Mouse (Mus musculus) stomach, postnatal 0 days (tissue): ENCODE measurements at regions not wholly inside any gene's neighbourhood (a gene's known extent, or its start where the extent isn't known, plus 50 kb on each side); places are given as distances from the start of the nearest gene placed in this dataset.

Source experiments
- ATAC-seq: fragments of 200-750 bp; cut with Nextera tagmentation; 2 replicates; pipeline ENCODE4 v1.8.0; 2017; ENCODE audit not compliant: low FRiP score, low TSS enrichment
- DNase-seq: peaks from one replicate; pipeline ENCODE4 v3.0.0-alpha.2; 2016; ENCODE audit warnings: low spot score
- H3K27ac ChIP-seq: fragments of 300-500 bp; sonication (generic); replicated peaks from 2 replicates; pipeline ENCODE4 v1.5.1; 2014; ENCODE audit warnings: mild to moderate bottlenecking, control low read depth
- H3K27me3 ChIP-seq: fragments of 300-500 bp; sonication (generic); 2 replicates; pipeline ENCODE4 v1.6.1; 2014; ENCODE audit warnings: low read length; ENCODE audit not compliant: control insufficient read depth, insufficient read depth
- H3K36me3 ChIP-seq: fragments of 300-500 bp; sonication (generic); 2 replicates; pipeline ENCODE4 v1.6.1; 2014; ENCODE audit warnings: low read length, mixed read lengths; ENCODE audit not compliant: control insufficient read depth, insufficient read depth
- H3K4me1 ChIP-seq: fragments of 300-500 bp; sonication (generic); replicated peaks from 2 replicates; pipeline ENCODE4 v1.6.1; 2014; ENCODE audit warnings: antibody characterized with exemption; ENCODE audit not compliant: control insufficient read depth, insufficient read depth
- H3K4me2 ChIP-seq: fragments of 300-500 bp; sonication (generic); replicated peaks from 2 replicates; pipeline ENCODE4 v1.6.1; 2014; ENCODE audit warnings: low read depth, mild to moderate bottlenecking, control low read depth, moderate library complexity
- H3K4me3 ChIP-seq: fragments of 300-500 bp; sonication (generic); 2 replicates; pipeline ENCODE4 v1.5.1; 2014; ENCODE audit warnings: low read depth, low read length, control low read depth
- H3K9ac ChIP-seq: fragments of 300-500 bp; sonication (generic); 2 replicates; pipeline ENCODE4 v1.6.1; 2014; ENCODE audit warnings: mild to moderate bottlenecking, low read length, control low read depth, mixed read lengths
- H3K9me3 ChIP-seq: fragments of 300-500 bp; sonication (generic); 2 replicates; pipeline ENCODE4 v1.6.1; 2016; ENCODE audit warnings: low read length; ENCODE audit not compliant: control insufficient read depth
- CTCF ChIP-seq: IDR thresholded peaks from 2 replicates; pipeline ENCODE4 v1.5.1; 2016; ENCODE audit warnings: antibody characterized with exemption, low read depth, mild to moderate bottlenecking, moderate library complexity
- EP300 ChIP-seq: optimal IDR thresholded peaks from 2 replicates; pipeline ENCODE3; 2016; ENCODE audit warnings: antibody characterized with exemption
- WGBS: fragments of 180-500 bp; shearing (Covaris S2); extraction: QIAGEN DNeasy Blood & Tissue Kit; methylation state at CpG from one replicate; pipeline ENCODE4 v1.1.7; 2014; 5-methylcytosine and 5-hydroxymethylcytosine counted together

DNA sequence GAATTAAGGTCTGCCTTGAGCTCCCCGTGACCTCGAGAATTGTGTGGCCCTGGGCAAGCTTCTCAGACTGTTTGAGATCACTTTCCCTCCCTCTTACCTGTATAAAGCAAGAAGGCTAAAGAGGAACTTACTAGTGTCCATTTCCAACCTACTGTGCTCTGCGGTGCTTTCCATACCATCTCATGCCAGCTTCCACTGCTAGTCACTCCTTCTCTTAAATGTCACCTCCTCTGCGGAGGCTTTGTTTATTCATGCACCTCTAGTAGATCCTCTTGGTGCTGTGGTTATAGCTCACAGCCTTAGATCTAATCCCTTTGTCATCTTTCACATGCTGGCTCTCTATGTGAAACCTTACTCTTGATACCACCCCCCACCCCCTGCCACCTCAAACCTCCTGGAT is 2310.3 kb upstream of the Lrrc6 start:
- no peak for ATAC-seq
- Histone ChIP-seq H3K4me1 (no peaks in the 10 kb centered on the region), H3K4me2 (no peak overlapping the region), H3K27ac (no peak overlapping the region), H3K36me3 (no peaks in the 10 kb centered on the region), H3K27me3 (no peaks in the 10 kb centered on the region), H3K9ac (no peak overlapping the region), H3K4me3 (no peak overlapping the region), H3K9me3 (no peaks in the 10 kb centered on the region)
- 74% methylated on average over 4 of the region's 4 CpGs for WGBS
- TF ChIP-seq CTCF (no peak), EP300 (no peak)
- DNase-seq = no peak

GRCm38 (mm10) chr15:68810593-68810992 is 2309.9 kb upstream of the Lrrc6 start:
- Histone ChIP-seq H3K27me3 (no peaks in the 10 kb centered on the region), H3K4me3 (no peak overlapping the region), H3K27ac (no peak overlapping the region), H3K4me1 (no peaks in the 10 kb centered on the region), H3K36me3 (no peaks in the 10 kb centered on the region), H3K9me3 (no peaks in the 10 kb centered on the region), H3K4me2 (no peak overlapping the region), H3K9ac (no peak overlapping the region)
- 62% methylated on average over 6 of the region's 6 CpGs for WGBS
- DNase-seq = no peak
- ATAC-seq = no peak
- no peak for TF ChIP-seq CTCF
- no peak for TF ChIP-seq EP300

- no peak overlapping the region for H3K4me2 ChIP-seq
- TF ChIP-seq EP300 (no peak), CTCF (no peak)
- H3K9me3 ChIP-seq = no peaks in the 10 kb centered on the region
- H3K36me3 ChIP-seq = no peaks in the 10 kb centered on the region
- DNase-seq = no peak
- no peaks in the 10 kb centered on the region for H3K27me3 ChIP-seq
- no peak overlapping the region for H3K4me3 ChIP-seq
- WGBS = 82% methylated on average over 1 of the region's 1 CpGs
- no peak overlapping the region for H3K9ac ChIP-seq
- no peaks in the 10 kb centered on the region for H3K4me1 ChIP-seq
- no peak for ATAC-seq
- H3K27ac ChIP-seq = no peak overlapping the region
These were observed 2307.5 kb upstream of the Lrrc6 start for GRCm38 (mm10) chr15:68808175-68808574.

- ATAC-seq (no peak), DNase-seq (no peak)
- H3K9me3 ChIP-seq = no peaks in the 10 kb centered on the region
- no peaks in the 10 kb centered on the region for H3K27me3 ChIP-seq
- TF ChIP-seq EP300 = no peak
- no peak for TF ChIP-seq CTCF
- no peak overlapping the region for H3K4me2 ChIP-seq
- no peak overlapping the region for H3K4me3 ChIP-seq
- WGBS = 91% methylated on average over 1 of the region's 1 CpGs
- H3K9ac ChIP-seq = no peak overlapping the region
- no peak overlapping the region for H3K27ac ChIP-seq
- H3K36me3 ChIP-seq = no peaks in the 10 kb centered on the region
- H3K4me1 ChIP-seq = no peaks in the 10 kb centered on the region
These were observed 2303.5 kb upstream of the Lrrc6 start for GRCm38 (mm10) chr15:68804254-68804653.

DNA sequence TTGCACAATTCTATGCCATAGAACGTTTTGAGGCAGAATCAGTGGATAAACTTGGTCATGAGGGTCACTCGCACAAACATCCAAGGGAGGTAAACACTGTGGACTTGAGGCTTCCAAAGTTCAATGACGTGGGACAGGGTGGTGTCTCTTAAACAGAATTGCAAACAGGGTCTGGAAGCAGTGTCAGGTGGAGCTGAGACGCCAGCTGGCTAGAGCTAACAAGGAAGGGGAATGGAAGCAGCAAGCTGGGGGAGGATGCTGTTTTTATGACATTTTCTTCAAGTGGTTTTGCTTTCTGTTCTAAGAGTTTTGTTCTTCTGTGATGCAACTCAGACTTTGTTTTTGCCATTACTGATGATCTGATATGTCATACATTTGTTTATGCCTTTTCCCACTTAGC is 2301.1 kb upstream of the Lrrc6 start:
- TF ChIP-seq CTCF (no peak), EP300 (no peak)
- no peak for DNase-seq
- Histone ChIP-seq H3K27me3 (no peaks in the 10 kb centered on the region), H3K9me3 (no peaks in the 10 kb centered on the region), H3K4me3 (no peak overlapping the region), H3K4me2 (no peak overlapping the region), H3K4me1 (no peaks in the 10 kb centered on the region), H3K36me3 (no peaks in the 10 kb centered on the region), H3K27ac (no peak overlapping the region), H3K9ac (no peak overlapping the region)
- no peak for ATAC-seq
- WGBS = 53% methylated on average over 4 of the region's 4 CpGs

DNA sequence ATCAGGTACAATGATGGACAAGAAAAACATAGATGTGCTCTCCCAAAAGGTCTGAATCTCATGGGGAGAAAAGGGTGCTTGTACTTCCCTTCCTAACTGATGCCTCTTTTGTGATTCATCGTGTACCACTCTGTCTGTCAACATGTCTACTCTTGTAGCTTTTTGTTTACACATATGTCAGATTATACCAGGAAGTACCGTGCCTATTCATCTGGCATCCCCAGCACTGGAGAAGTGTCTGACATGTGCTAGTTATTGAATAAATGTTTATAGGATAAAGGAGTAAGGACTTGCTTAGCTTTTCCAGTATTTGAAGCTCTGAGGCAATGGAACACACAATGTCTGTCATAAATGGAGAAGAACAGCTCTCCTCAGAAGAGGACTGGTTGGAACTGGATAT is 2296.7 kb upstream of the Lrrc6 start:
- H3K4me2 ChIP-seq = no peak overlapping the region
- H3K4me3 ChIP-seq = no peak overlapping the region
- no peaks in the 10 kb centered on the region for H3K27me3 ChIP-seq
- no peaks in the 10 kb centered on the region for H3K9me3 ChIP-seq
- no peak overlapping the region for H3K9ac ChIP-seq
- H3K27ac ChIP-seq = no peak overlapping the region
- no peak for TF ChIP-seq EP300
- TF ChIP-seq CTCF = no peak
- 30% methylated on average over 2 of the region's 2 CpGs for WGBS
- no peaks in the 10 kb centered on the region for H3K4me1 ChIP-seq
- H3K36me3 ChIP-seq = no peaks in the 10 kb centered on the region
- ATAC-seq = no peak
- DNase-seq = no peak
